Mouse (Mus musculus): ENCODE data around the gene Calcoco1. TPM values are rescaled to one million over a fixed set of nuclear protein-coding genes. Genes with fewer than 3 reads are reported as not detected.
"Not testable (repeated sequence)": the region's sequence is repeated elsewhere in the genome, so short reads cannot be mapped to it uniquely, and the experiment has no call there.

Calcoco1 gene
- polyA plus RNA-seq, 1 experiment from 2014 or later, result 31.1 TPM

GRCm38 (mm10) chr15:102672215-102673071 is 49.5 kb downstream of the Calcoco1 start, which contains the start of gene Atp5g2:
Atp5g2 (minus strand) TSS chr15:102672352.
- peak within 1 kb of the TSS; percentile 99 for H3K27ac ChIP-seq (ENCODE audit: low read depth, low read length)
- no peaks in the 10 kb centered on the region for H3K27me3 ChIP-seq (ENCODE audit: control insufficient read depth, insufficient read depth, low read length)
- peak within 1 kb of the TSS; percentile 43 for H3K4me3 ChIP-seq (ENCODE audit: low read depth, low read length)
- peak; percentile 65 for DNase-seq (ENCODE audit: low spot score)
- ATAC-seq (replicated peaks; ENCODE audit: low FRiP score), result 0 out of 2 replicates have a peak, but pooled peaks have one; percentile 0
- peak within 1 kb of the TSS; percentile 92 for H3K9ac ChIP-seq (ENCODE audit: low read length)
- no peaks in the 10 kb centered on the region for H3K36me3 ChIP-seq (ENCODE audit: control insufficient read depth, insufficient read depth, low read length)
- WGBS, result 3% methylated on average over 37 of the region's 37 CpGs
- peaks cover 15% of the 10 kb centered on the region for H3K4me1 ChIP-seq (replicated peaks; ENCODE audit: control insufficient read depth, insufficient read depth, low read length)
- no peaks in the 10 kb centered on the region for H3K9me3 ChIP-seq (ENCODE audit: control insufficient read depth, low read length)
- peak within 1 kb of the TSS; percentile 78 for H3K4me2 ChIP-seq (ENCODE audit: low read depth, low read length, severe bottlenecking)

- WGBS, result under 1% methylated on average over 33 of the region's 34 CpGs
- Histone ChIP-seq H3K27ac (ENCODE audit: low read depth, low read length) (peak overlapping the region; percentile 99), H3K9ac (ENCODE audit: low read length) (peak overlapping the region; percentile 92), H3K27me3 (ENCODE audit: control insufficient read depth, insufficient read depth, low read length) (no peaks in the 10 kb centered on the region), H3K9me3 (ENCODE audit: control insufficient read depth, low read length) (no peaks in the 10 kb centered on the region), H3K4me1 (replicated peaks; ENCODE audit: control insufficient read depth, insufficient read depth, low read length) (peaks cover 15% of the 10 kb centered on the region), H3K4me2 (ENCODE audit: low read depth, low read length, severe bottlenecking) (peak overlapping the region; percentile 78), H3K4me3 (ENCODE audit: low read depth, low read length) (peak overlapping the region; percentile 43), H3K36me3 (ENCODE audit: control insufficient read depth, insufficient read depth, low read length) (no peaks in the 10 kb centered on the region; the same call in none of the 2 replicates)
- DNase-seq (ENCODE audit: low spot score) (peak; percentile 93), ATAC-seq (replicated peaks; ENCODE audit: low FRiP score) (peak; percentile 76)
These were observed 50.2 kb downstream of the Calcoco1 start for GRCm38 (mm10) chr15:102671721-102672214.

GRCm38 (mm10) chr15:102670767-102671575 is 51.0 kb downstream of the Calcoco1 start:
- no peaks in the 10 kb centered on the region; the same call in none of the 2 replicates for H3K36me3 ChIP-seq (ENCODE audit: control insufficient read depth, insufficient read depth, low read length)
- WGBS, result under 1% methylated on average over 47 of the region's 53 CpGs

DNA sequence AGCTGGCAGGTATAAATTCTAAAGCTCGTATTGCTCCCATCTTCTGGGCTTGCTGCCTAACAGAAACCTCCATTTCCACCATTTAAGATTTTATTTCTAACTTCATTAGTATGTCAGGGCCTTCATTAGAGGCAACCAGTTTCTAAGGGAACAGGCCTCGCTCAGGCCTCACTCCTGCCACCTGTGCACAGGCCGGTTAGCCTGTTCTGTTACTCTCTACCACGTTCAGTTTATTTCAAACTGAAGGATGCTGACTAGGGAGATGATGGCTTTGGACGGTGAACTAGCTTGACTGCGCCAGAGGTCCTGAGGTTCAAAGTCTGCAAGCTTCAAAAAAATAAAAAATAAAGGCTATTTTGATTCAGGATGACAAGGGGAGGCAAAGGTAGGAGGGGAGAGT is 51.7 kb downstream of the Calcoco1 start:
- 13% methylated on average over 6 of the region's 6 CpGs for WGBS
- Histone ChIP-seq H3K36me3 (ENCODE audit: control insufficient read depth, insufficient read depth, low read length) (no peaks in the 10 kb centered on the region; the same call in none of the 2 replicates), H3K9me3 (ENCODE audit: control insufficient read depth, low read length) (no peaks in the 10 kb centered on the region), H3K4me1 (replicated peaks; ENCODE audit: control insufficient read depth, insufficient read depth, low read length) (peaks cover 15% of the 10 kb centered on the region), H3K27me3 (ENCODE audit: control insufficient read depth, insufficient read depth, low read length) (no peaks in the 10 kb centered on the region), H3K4me2 (ENCODE audit: low read depth, low read length, severe bottlenecking) (peak overlapping the region; percentile 89), H3K27ac (ENCODE audit: low read depth, low read length) (peak overlapping the region; percentile 77), H3K9ac (ENCODE audit: low read length) (peak overlapping the region; percentile 98), H3K4me3 (ENCODE audit: low read depth, low read length) (peak overlapping the region; percentile 75)
- no peak for ATAC-seq (replicated peaks; ENCODE audit: low FRiP score)
- peak; percentile 55 for DNase-seq (ENCODE audit: low spot score)

More at GRCm38 (mm10) chr15:102670767-102671575, 51.0 kb downstream of the Calcoco1 start:
- Histone ChIP-seq H3K9me3 (ENCODE audit: control insufficient read depth, low read length) (no peaks in the 10 kb centered on the region), H3K27me3 (ENCODE audit: control insufficient read depth, insufficient read depth, low read length) (no peaks in the 10 kb centered on the region), H3K4me1 (replicated peaks; ENCODE audit: control insufficient read depth, insufficient read depth, low read length) (peaks cover 15% of the 10 kb centered on the region), H3K4me2 (ENCODE audit: low read depth, low read length, severe bottlenecking) (peak overlapping the region; percentile 89), H3K9ac (ENCODE audit: low read length) (peak overlapping the region; percentile 98), H3K27ac (ENCODE audit: low read depth, low read length) (peak overlapping the region; percentile 99), H3K4me3 (ENCODE audit: low read depth, low read length) (peak overlapping the region; percentile 75)
- ATAC-seq (replicated peaks; ENCODE audit: low FRiP score) (peak; percentile 89), DNase-seq (ENCODE audit: low spot score) (peak; percentile 100)

GRCm38 (mm10) chr15:102669571-102669970 is 52.4 kb downstream of the Calcoco1 start:
- no peak overlapping the region for H3K27ac ChIP-seq (ENCODE audit: low read depth, low read length)
- no peak overlapping the region for H3K4me3 ChIP-seq (ENCODE audit: low read depth, low read length)
- H3K36me3 ChIP-seq (ENCODE audit: control insufficient read depth, insufficient read depth, low read length), result no peaks in the 10 kb centered on the region; the same call in none of the 2 replicates
- no peak for DNase-seq (ENCODE audit: low spot score)
- H3K9ac ChIP-seq (ENCODE audit: low read length), result peak overlapping the region; percentile 98; the same call in 1 of the 2 replicates
- no peak for ATAC-seq (replicated peaks; ENCODE audit: low FRiP score)
- H3K4me1 ChIP-seq (replicated peaks; ENCODE audit: control insufficient read depth, insufficient read depth, low read length), result peaks cover 15% of the 10 kb centered on the region
- H3K27me3 ChIP-seq (ENCODE audit: control insufficient read depth, insufficient read depth, low read length), result no peaks in the 10 kb centered on the region
- H3K9me3 ChIP-seq (ENCODE audit: control insufficient read depth, low read length), result no peaks in the 10 kb centered on the region
- H3K4me2 ChIP-seq (ENCODE audit: low read depth, low read length, severe bottlenecking), result peak overlapping the region; percentile 89; the same call in 1 of the 2 replicates
- 88% methylated on average over 8 of the region's 8 CpGs for WGBS

DNA sequence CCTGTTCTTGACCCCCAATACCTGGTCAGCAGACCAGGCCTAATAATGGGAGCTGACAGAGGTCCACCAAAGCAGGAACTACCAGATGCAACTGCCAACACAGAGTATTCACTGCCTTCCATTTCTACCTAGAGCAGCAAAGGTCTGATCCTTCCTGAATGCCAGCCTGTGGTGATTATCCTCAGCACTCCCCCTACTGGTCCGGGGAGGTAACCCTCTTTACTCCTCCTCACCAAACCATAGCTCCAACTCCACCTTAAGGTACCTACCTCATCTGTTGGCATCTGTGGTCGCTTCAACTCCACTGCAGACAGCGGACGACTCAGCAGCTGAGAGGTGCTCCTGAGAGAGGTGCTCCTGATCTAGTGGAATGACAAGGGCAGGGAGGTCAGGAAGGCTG is 56.5 kb downstream of the Calcoco1 start:
- no peak for ATAC-seq (replicated peaks; ENCODE audit: low FRiP score)

DNA sequence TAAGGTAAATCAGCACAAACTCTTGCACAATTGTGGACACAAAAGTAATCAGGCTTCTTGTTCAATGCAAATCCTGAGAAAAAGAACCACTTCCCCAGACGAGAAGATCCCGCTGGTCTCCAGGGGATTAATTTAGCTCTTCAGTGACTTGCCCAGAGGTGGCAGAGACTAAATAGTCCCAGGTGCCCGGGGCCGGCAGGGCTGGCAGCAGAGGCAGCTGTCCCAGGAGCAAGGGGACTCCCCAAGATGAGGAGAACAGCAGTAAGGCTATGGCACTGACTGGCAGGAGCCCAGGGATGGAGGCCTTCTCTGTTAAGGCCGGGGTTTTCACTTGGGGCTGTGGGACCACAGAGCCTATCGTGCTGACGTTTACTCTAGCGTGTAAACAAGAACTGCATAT is 58.2 kb downstream of the Calcoco1 start:
- Histone ChIP-seq H3K4me2 (ENCODE audit: low read depth, low read length, severe bottlenecking) (no peak overlapping the region), H3K4me3 (ENCODE audit: low read depth, low read length) (no peak overlapping the region), H3K27me3 (ENCODE audit: control insufficient read depth, insufficient read depth, low read length) (no peaks in the 10 kb centered on the region), H3K27ac (ENCODE audit: low read depth, low read length) (no peak overlapping the region), H3K36me3 (ENCODE audit: control insufficient read depth, insufficient read depth, low read length) (peaks cover 11% of the 10 kb centered on the region), H3K9me3 (ENCODE audit: control insufficient read depth, low read length) (no peaks in the 10 kb centered on the region), H3K9ac (ENCODE audit: low read length) (no peak overlapping the region), H3K4me1 (replicated peaks; ENCODE audit: control insufficient read depth, insufficient read depth, low read length) (no peaks in the 10 kb centered on the region)
- ATAC-seq (replicated peaks; ENCODE audit: low FRiP score) (no peak), DNase-seq (ENCODE audit: low spot score) (no peak)
- WGBS, result 92% methylated on average over 8 of the region's 8 CpGs

More for the DNA sequence above, 56.5 kb downstream of the Calcoco1 start:
- H3K36me3 ChIP-seq (ENCODE audit: control insufficient read depth, insufficient read depth, low read length), result peaks cover 11% of the 10 kb centered on the region
- WGBS, result 57% methylated on average over 4 of the region's 4 CpGs
- no peaks in the 10 kb centered on the region for H3K9me3 ChIP-seq (ENCODE audit: control insufficient read depth, low read length)
- H3K27ac ChIP-seq (ENCODE audit: low read depth, low read length), result no peak overlapping the region
- H3K4me3 ChIP-seq (ENCODE audit: low read depth, low read length), result no peak overlapping the region
- H3K27me3 ChIP-seq (ENCODE audit: control insufficient read depth, insufficient read depth, low read length), result no peaks in the 10 kb centered on the region
- peaks cover 6% of the 10 kb centered on the region; the same call in 1 of the 2 replicates for H3K4me1 ChIP-seq (replicated peaks; ENCODE audit: control insufficient read depth, insufficient read depth, low read length)
- no peak overlapping the region for H3K4me2 ChIP-seq (ENCODE audit: low read depth, low read length, severe bottlenecking)
- peak; percentile 71 for DNase-seq (ENCODE audit: low spot score)
- no peak overlapping the region for H3K9ac ChIP-seq (ENCODE audit: low read length)

DNA sequence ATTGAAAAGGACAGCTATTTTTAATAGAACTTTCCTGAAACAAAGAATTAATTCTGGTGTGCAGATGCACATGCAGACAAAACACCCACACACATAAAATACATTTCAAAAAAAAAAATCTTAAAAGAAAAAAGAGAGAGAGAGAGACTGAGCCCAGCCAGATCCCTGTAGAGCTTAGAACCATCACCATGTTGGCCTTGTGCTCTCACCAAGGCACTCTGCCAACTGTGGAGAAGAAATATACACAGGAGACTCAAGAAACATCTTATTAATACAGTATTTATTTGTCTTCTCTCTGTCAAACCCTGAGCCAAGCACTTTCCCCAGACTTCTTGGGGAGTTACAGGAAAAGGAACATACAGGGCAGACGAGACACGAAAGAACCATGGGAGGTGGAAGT is 59.4 kb downstream of the Calcoco1 start:
- not testable (repeated sequence) for H3K9ac ChIP-seq (ENCODE audit: low read length); H3K4me1 ChIP-seq (replicated peaks; ENCODE audit: control insufficient read depth, insufficient read depth, low read length); H3K27me3 ChIP-seq (ENCODE audit: control insufficient read depth, insufficient read depth, low read length); H3K4me3 ChIP-seq (ENCODE audit: low read depth, low read length); H3K4me2 ChIP-seq (ENCODE audit: low read depth, low read length, severe bottlenecking); DNase-seq (ENCODE audit: low spot score); ATAC-seq (replicated peaks; ENCODE audit: low FRiP score); H3K9me3 ChIP-seq (ENCODE audit: control insufficient read depth, low read length); H3K27ac ChIP-seq (ENCODE audit: low read depth, low read length)
- no CpG with 5 or more reads among the region's 2 CpGs for WGBS
- peaks cover 11% of the 10 kb centered on the region for H3K36me3 ChIP-seq (ENCODE audit: control insufficient read depth, insufficient read depth, low read length)
